Mouse (Mus musculus) urinary bladder, adult 2 months (tissue): Measurements from ENCODE around the gene Tuba8. TPM values are rescaled to one million over a fixed set of nuclear protein-coding genes. Genes with fewer than 3 reads are reported as not detected.

ENCODE experiments used
- DNase-seq: peaks from one replicate; pipeline ENCODE4 v3.0.0; 2022; ENCODE audit warnings: low spot score
- polyA plus RNA-seq: library from polyadenylated mRNA; depleted of rRNA; stranded (reverse); fragments of >200 nt; gene quantifications from 2 replicates; pipeline ENCODE4 v1.2.3, GENCODE M21; 2012

The Tuba8 gene
- polyA plus RNA-seq, 1 experiment: 2.7 TPM

- DNase-seq: no peak
Observed at GRCm38 (mm10) chr6:121226744-121227143, 16.2 kb downstream of the Tuba8 start.

GRCm38 (mm10) chr6:121228421-121228820 lies 17.9 kb downstream of the Tuba8 start:
- DNase-seq: no peak

- no peak for DNase-seq
Observed at GRCm38 (mm10) chr6:121232652-121233051, 22.2 kb downstream of the Tuba8 start.

- DNase-seq: no peak
Observed at GRCm38 (mm10) chr6:121236386-121236785, 25.9 kb downstream of the Tuba8 start.

GRCm38 (mm10) chr6:121238209-121238608 lies 27.7 kb downstream of the Tuba8 start:
- DNase-seq: no peak

GRCm38 (mm10) chr6:121241780-121242179 lies 31.3 kb downstream of the Tuba8 start:
- no peak for DNase-seq

GRCm38 (mm10) chr6:121243161-121243560 lies 32.7 kb downstream of the Tuba8 start:
- no peak for DNase-seq

- peak; percentile 88 for DNase-seq
Observed at GRCm38 (mm10) chr6:121245127-121246036, 34.9 kb downstream of the Tuba8 start, which contains the start of gene Usp18. Gene Usp18 (plus strand): TSS chr6:121245906.

- DNase-seq: no peak
Observed at GRCm38 (mm10) chr6:121246037-121246361, 35.5 kb downstream of the Tuba8 start.

GRCm38 (mm10) chr6:121250406-121250805 lies 39.9 kb downstream of the Tuba8 start:
- DNase-seq: no peak

GRCm38 (mm10) chr6:121251256-121251655 lies 40.8 kb downstream of the Tuba8 start:
- DNase-seq: no peak

- DNase-seq: no peak
Observed at GRCm38 (mm10) chr6:121260548-121260947, 50.1 kb downstream of the Tuba8 start.

GRCm38 (mm10) chr6:121261233-121261632 lies 50.7 kb downstream of the Tuba8 start:
- no peak for DNase-seq

- DNase-seq: no peak
Observed at GRCm38 (mm10) chr6:121262004-121262403, 51.5 kb downstream of the Tuba8 start.

- no peak for DNase-seq
Observed at GRCm38 (mm10) chr6:121262496-121262895, 52.0 kb downstream of the Tuba8 start.

GRCm38 (mm10) chr6:121270156-121270555 lies 59.7 kb downstream of the Tuba8 start:
- DNase-seq: no peak

GRCm38 (mm10) chr6:121271707-121272074 lies 61.2 kb downstream of the Tuba8 start:
- DNase-seq: no peak

GRCm38 (mm10) chr6:121272075-121272800 lies 61.7 kb downstream of the Tuba8 start:
- no peak for DNase-seq

- no peak for DNase-seq
Observed at GRCm38 (mm10) chr6:121274356-121274755, 63.9 kb downstream of the Tuba8 start.
